Mouse (Mus musculus) kidney, postnatal 10 days (tissue): Measurements from ENCODE around the gene Itpk1.
"Not testable (repeated sequence)": the region's sequence is repeated elsewhere in the genome, so short reads cannot be mapped to it uniquely, and the experiment has no call there.

Experiments
- DNase-seq: peaks from one replicate; pipeline ENCODE4 v3.0.0; 2021; ENCODE audit warnings: mixed read lengths

The Itpk1 gene

GRCm38 (mm10) chr12:102653003-102653402 is 51.7 kb downstream of the Itpk1 start:
- DNase-seq: no peak

DNA sequence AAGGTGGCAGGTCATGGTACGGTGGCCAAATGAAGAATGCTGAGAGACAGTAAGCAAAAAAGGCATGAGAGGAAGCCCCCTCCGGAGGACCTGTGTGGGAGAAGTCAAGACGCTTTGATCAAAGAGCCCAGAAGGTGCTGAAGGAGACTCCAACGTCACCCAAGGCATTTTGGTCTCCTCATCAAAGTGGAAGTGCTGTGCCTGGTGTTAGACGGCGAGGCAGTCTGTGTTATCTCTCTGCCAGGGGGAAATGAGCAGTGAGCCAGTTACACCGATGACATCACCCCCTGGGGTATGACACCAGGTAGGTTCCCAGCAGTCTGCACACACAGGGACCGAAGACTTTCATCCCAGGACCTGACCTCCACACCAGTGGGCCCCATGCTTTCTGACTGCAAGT is 52.3 kb downstream of the Itpk1 start:
- no peak for DNase-seq

DNA sequence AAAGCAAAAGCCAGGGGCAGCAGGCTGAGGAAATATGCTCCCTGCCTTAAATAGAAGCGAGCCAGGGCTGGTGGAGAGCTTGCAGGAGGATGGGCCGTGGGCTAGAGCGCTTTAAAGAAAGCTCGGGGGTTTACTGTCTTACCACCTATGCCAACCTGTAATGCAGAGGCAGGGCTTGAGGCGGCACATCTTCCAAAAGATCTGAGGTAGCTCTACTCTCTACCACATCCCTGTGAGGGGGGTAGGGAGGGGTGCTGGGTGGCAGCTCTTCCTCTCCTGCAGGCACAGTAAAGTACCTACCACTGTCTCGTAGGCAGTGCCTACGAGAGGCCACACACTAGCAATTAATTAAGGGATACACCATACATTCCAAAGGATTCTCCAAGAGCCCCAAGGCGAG is 52.9 kb downstream of the Itpk1 start:
- DNase-seq: no peak

DNA sequence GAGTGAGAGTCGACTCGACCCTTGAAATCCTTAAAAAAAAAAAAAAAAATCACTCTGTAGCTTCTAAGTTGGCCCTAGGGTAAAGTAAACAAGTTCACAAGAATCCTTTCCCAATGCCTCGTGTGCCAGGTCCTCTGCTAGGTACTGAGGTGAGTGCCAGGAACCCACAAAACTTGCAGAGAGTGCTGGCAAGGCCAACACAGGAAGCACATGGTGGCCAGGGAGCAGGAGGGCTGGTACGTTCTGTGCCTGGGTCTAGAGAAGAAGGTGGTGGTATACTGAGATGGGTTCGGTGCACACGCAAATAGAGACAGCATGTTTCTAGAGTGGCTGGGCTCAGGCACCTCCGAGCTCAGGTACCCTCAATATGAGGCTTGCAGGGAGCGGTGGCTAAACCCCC is 53.3 kb downstream of the Itpk1 start:
- no peak for DNase-seq

GRCm38 (mm10) chr12:102650649-102651048 is 54.1 kb downstream of the Itpk1 start:
- DNase-seq: no peak

- DNase-seq: peak; percentile 75
These were observed 56.7 kb downstream of the Itpk1 start for GRCm38 (mm10) chr12:102647839-102648564.

DNA sequence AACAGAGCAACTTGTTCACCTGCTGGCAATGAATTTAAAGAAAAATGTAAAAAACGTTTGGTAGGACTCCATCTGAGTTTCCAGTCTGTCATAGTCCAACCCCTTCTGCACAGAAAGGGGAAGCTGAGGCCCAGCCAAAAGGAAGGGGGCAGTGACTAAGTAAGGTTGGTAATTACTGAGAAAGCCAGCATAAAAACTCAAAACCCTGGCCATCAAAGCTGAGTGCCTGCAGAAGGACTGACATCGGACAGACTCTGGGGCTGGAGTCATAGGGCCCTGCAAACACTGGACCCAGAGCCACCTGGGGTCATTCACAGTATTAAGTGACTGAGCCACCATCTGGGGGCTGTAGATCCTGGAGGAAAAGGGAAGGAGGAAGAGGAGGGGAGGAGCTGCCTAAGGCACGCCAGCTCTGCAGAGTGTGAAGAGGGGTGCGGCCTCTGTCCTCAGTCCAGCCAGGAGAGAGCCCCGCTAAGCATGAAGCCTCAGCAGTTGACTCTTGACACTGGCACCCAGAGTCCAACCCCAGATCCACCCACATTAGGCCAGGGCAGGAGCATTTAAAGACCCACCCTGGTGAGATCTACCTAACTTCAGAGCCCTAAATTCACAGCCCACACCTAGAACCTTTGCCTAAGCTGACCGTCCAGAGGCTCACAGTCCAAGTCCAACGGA is 58.0 kb downstream of the Itpk1 start:
- DNase-seq: peak; percentile 50

GRCm38 (mm10) chr12:102645911-102646585 is 58.7 kb downstream of the Itpk1 start:
- no peak for DNase-seq

DNA sequence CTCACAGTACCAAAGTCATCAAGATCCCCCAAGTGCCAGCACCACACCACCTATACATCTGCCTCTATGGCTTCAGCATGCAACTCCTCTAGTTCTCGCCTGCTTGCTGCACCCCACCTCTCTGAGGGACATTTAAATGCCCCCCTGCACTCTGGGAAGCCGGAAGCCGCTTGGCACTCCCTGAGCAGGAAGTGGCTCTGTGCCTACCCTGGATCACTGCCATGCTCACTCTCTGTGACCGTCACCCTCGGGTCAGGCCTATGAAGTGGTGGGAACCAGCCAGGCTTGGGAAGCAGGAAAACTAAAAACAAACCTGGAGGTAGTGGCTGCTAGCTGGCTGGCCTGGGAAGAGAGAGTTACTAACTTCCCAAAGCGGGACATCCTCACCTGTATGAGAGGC is 61.4 kb downstream of the Itpk1 start:
- peak; percentile 85 for DNase-seq

DNA sequence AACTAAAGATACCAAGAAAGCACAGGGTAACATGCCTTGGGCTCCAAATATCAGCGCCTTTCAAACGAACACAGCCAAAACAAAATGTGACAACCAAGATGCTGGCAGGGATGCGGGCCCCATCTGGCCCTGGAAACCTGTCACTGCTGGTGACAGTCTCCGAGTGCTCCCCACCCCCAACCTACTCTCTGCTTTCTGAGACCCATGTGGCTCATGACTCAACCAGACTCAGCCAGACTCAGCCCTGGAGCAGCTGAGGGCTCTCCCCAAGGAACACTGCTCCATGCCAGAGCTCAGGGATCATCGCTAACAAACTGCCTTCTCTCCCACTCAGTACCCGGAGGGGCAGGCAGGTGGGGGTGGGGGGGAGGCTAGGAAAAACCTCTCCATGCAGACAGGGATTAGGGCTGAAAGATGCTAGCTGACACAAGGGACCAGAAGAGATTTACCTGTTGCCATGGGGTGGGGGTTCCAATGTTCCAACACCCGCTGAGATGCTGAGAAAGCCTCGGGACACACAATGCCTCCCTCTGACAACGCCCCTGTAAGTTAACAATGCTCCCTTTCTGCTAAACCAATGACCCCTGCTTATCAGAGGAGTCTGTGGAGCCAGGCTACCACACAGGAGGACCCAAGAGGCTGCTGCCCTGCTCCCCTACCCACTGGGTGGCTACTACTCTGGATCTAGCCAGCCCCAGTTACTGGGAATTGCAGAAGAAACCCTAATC is 64.1 kb downstream of the Itpk1 start:
- no peak for DNase-seq

- no peak for DNase-seq
These were observed 65.9 kb downstream of the Itpk1 start for GRCm38 (mm10) chr12:102638878-102639277.

DNA sequence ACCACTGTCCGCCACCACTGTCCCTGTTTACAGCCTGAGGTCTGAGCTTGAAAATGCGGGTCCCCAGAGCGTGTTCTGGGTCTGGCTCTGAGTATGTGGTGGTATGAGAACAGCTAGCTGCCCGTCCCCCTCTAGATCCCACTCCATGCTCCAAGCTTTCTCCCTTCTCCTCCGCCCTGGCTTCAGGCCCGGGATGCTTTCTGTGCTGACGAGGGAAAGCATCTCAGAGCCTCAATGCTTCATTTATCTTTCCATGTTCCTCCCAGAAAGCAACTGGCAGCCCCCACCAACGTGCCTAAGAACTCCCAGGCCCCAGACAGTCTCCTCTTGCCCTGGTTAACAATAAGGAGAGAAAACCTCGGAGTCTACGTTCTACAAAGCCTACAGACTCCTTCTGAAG is 67.5 kb downstream of the Itpk1 start:
- DNase-seq: no peak

GRCm38 (mm10) chr12:102634436-102635050 is 70.2 kb downstream of the Itpk1 start:
- no peak for DNase-seq

DNA sequence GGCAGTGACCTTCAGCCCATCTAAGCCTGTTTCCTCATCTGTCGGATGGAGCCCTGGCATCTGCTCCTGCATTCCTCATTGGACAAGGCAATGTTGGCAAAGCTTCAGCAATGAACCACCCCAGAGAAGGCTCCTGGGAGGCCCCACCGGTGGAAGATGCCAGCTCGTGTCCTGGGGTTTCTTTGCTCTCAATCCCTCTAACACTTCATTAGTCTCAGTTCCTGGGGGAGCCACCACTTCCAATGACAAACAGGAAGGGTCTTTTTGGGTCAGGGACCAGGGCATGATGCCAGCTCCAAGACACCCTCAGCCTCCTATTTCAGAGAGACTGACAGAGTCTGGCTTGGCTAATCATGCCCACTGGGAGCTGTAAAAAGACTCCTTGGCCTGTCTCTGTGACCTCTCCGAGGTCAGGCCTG is 71.6 kb downstream of the Itpk1 start:
- peak; percentile 62 for DNase-seq

GRCm38 (mm10) chr12:102631690-102632089 is 73.0 kb downstream of the Itpk1 start:
- no peak for DNase-seq

DNA sequence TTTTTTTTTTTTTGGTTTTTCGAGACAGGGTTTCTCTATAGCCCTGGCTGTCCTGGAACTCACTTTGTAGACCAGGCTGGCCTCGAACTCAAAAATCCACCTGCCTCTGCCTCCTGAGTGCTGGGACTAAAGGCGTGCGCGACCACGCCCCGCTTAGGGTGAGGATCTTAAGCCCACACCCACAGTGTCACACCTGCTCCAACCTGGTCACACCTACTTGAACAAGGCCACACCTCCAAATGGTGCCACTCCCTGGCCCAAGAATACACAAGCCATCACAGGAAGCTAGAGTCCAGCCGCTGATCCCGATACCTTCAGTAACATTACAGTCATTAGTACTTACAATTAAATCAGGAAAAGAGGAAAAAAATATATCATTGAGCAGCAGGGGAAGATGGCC is 74.3 kb downstream of the Itpk1 start:
- not testable (repeated sequence) for DNase-seq

DNA sequence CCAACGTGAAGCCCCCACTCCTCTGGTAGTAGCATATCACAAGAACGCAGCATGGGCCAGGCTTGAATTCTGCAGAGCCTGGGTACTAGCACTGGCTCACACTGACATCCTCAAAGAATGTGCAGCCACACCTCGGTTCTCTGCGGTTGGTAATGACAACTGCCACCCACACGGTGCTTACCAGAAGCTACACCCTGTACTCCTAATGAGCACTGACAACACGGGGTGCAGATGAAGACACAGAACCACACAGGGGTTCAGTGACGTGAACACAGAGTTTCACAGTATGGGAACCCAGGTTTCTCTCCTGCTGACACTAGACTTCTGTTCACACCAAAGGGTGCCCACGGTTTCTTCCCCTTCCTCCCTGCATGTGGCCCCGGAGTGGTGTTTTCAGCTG is 76.5 kb downstream of the Itpk1 start:
- no peak for DNase-seq

- no peak for DNase-seq
These were observed 77.2 kb downstream of the Itpk1 start for GRCm38 (mm10) chr12:102627545-102627944.

GRCm38 (mm10) chr12:102626841-102627240 is 77.9 kb downstream of the Itpk1 start:
- DNase-seq: no peak

GRCm38 (mm10) chr12:102625717-102626116 is 79.0 kb downstream of the Itpk1 start:
- DNase-seq: no peak

GRCm38 (mm10) chr12:102625118-102625517 is 79.6 kb downstream of the Itpk1 start:
- DNase-seq: no peak

- DNase-seq: peak; percentile 20
These were observed 80.9 kb downstream of the Itpk1 start for GRCm38 (mm10) chr12:102623827-102624226.
